Mouse (Mus musculus) erythroid progenitor cell, adult 5-6 weeks (primary cell): ENCODE data around the gene Gpbp1. TPM values are rescaled to one million over a fixed set of nuclear protein-coding genes. Genes with fewer than 3 reads are reported as not detected.

Experiments used
- ATAC-seq: replicated peaks from 2 replicates; pipeline ENCODE4 v1.8.0; 2016; ENCODE audit warnings: moderate number of reproducible peaks, mild to moderate bottlenecking, moderate TSS enrichment, inconsistent platforms; ENCODE audit not compliant: poor library complexity, low FRiP score, severe bottlenecking
- total RNA-seq, 2 experiments: library from RNA; stranded (forward) in 1 of 2; stranded (reverse) in 1 of 2; fragments of 150-400 nt in 1 of 2; fragments of 186-747, 209-891 nt in 1 of 2; gene quantifications; 2 replicates each; pipeline versions ENCODE4 v1.2.3 to v1.2.4; 2015 to 2017; ENCODE audit warnings: low replicate concordance in 2 of 2

Gene Gpbp1
- total RNA-seq (2015; ENCODE audit: low replicate concordance) (108 and 133 TPM in 2 replicates), total RNA-seq (2017; ENCODE audit: low replicate concordance) (164 and 201 TPM in 2 replicates)

DNA sequence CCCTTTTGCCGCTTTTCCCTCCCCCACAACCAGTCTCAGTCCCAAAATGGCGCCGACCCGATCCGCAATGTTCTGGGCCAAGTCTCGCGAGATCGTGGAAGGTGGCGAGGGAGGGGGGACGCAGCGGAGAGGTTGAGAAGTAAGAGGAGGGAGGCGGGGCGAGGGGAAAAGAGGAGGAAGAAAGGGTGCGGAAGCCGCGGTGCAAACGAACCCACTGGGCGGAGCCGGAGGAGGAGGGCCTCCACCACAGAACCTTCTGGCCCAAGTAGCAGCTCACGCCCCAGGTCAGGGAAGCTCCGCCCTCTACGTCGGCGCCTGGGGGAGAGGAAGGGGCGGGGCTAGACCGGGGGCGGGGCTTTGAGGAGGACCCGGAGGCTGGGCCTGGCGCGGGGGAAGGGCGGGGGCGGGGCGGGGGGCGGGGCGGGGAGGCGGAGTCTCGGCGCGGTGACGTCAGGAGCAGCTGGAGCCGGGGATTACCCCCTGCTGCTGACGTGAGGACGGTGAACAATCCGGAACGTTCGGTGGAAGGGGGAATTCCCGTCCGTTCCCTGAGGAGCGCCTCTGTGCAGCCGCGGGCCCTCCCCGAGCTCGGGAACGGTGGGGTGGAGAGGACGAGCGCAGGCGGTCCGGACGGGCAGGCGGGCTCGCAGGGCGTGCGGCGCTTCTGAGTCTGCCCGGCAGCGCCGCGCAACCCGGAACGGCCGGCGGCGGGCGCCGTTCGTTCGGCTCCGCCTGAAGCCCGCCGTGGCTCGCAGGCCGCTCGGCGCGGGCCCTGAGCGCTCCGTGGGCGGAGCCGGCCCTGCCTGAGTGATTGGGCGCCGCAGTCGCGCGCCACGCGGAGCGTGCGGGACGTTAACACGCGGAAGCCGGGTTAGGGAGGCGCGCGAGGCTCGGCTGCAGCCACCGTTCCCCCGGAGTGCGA, at the start of gene Gpbp1:
TSS of gene Gpbp1 (minus strand) at position 310 of the 922 bp plus-strand sequence.
- ATAC-seq = peak; percentile 93

DNA sequence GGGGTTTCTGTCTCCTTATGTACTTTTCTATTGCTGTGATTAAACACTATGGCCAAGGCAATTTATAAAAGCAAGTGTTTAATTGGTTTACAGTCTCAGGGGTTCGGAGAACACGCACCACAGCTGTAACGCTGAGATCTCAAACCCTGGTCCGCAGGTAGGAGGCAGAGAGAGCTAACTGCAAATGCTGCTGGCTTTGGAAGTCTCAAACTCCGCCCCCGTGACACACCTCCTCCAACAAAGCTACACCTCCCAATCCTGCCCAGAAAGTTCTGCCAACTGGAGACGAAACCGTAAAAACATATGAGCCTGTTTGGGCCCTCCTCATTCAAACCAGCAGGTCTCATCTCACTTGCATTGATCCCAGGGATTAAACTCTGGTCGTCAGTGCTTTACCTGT, 47.8 kb upstream of the Gpbp1 start:
- no peak for ATAC-seq

DNA sequence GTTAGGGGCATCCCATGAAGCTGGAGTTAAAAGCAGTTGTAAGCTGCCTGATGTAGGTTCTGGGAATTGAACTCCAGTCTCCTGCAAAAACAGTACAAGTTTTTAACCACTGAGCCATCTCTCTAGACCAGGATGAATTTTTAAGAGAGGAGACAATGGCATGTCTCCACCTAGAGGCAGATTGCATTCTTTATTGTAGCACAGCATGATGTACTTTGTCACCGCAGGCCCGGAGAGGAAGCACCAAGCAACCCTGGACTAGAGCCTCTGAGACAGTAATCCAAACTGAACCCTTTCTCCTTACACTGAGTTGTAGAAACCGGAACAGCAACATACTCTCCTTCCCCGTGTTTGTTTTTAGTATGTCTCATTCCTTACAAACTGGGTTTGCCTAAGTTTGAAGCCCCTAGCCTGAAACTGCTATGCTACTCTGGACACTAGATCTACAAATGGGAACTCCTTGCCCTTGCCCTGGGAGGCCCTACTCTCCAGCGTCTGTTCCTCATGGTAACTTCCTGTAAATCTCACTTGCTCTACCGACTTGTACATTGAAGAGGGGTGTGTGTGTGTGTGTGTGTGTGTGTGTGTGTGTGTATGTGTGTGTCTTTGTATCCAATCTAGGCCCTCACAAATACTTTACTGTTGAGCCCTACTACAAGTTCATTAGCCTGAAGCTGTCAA, 46.4 kb upstream of the Gpbp1 start:
- no peak for ATAC-seq

DNA sequence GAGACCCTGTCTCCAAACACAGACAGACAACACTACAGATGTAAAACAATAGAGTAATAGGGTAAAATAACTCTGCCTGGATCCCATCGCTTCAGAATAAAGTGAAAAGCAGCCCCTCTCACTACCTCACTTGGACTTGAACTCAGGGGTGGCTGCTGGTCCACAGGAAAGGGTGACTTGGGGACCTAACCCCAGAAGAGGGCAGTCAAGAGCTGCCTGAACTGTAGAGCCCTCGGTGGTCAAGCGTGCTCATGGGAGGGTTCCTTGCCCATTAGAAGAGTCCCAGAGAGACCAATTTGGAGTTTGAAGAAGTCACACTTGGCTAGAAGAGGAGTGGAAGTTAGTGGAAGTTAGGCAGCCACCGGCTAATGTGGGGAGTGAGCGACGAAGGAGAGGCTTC, 44.2 kb upstream of the Gpbp1 start:
- ATAC-seq = peak; percentile 78

DNA sequence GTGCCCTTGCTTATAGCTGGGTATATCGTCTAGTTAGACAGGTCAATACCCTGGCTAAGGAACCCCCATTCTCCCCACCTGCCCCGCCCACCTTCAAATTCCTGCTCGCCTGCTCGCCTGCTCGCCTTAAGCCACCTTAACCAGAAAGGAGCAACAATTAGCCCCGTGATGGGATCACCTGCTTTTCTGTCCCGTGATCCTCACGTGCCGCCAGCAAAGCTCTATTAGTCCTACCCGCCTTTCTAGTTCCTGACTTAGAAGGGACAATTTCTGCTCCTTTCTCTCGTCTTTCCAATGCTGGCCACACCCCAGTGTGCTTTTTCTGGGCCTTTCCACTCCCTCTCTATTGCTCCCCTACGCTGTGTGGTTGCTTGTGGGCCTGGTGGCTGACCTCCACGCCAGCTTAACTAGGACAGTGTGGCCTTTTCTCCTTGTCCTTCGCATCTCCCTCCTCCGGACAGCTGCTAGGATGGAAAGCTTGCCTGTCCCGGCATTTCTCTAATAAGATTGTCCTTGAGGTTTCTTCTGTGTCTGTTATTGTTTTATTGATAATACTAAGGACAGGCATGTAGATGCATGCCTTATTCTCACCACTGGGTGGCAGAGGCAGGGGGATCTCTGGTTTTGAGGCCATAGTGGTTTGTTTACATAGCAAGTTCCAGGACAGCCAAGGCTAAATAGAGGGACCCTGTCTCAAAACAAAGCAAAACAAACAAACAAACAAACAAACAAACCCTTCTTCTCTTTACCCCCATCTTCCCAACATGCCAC, 42.5 kb upstream of the Gpbp1 start:
- ATAC-seq = peak; percentile 78

DNA sequence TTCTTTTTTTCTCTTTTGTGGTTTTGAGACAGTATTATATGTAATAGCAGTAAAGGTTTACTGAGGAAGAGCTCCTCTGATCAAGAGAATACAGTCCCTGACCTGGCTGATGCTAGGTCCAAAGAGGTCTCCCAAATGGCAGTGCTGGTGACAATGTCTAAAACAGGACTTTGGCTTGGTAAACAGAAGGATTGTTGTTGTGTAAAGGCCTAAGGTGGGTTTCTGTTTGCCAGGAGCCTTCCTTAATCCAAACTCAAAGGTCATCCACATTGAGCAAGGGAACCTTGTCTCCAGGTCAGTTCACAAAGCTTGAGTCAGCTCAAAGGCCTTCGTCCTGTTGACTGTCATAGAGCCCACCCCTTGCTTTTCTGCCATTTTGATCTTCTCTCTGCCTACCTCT, 41.8 kb upstream of the Gpbp1 start:
- no peak for ATAC-seq

DNA sequence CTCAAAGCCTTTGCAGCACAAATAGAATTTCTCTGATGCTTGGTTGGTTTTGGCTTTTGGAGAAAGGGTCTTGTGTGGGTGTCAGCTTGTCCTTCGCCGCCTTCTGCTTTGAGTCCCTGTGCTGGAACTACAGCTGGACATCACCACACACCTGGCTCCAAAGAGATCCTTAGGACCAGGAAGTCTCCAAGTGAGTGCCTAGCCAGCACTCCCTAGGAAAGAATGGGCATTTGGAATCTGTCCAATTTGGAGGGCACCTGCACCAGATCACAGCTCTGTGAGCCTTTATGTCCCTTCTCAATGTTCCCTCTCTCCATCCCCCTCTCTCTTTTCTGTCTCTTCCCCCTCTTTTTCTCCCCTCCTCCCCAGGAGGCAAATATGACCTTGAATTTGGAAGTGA, 34.4 kb upstream of the Gpbp1 start:
- ATAC-seq = no peak

DNA sequence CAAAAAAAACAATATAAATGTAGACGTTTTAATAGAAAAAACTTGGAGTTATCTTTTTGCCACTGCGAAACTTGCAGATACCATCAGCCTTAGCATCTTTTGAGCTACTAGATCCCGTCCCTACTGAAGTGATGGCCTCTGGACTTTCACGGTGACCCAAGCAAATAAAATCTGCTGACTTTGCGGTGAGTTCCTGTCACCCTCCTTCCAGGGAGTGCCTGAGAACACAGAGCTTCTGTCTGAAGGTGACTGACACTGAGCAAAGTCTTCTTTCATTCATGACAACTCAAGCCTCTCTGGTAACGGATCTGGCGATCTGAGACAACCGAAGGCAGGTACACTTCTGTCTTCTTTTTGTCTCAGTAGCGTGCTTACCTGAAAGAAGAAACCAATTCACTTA, 32.4 kb upstream of the Gpbp1 start:
- no peak for ATAC-seq

DNA sequence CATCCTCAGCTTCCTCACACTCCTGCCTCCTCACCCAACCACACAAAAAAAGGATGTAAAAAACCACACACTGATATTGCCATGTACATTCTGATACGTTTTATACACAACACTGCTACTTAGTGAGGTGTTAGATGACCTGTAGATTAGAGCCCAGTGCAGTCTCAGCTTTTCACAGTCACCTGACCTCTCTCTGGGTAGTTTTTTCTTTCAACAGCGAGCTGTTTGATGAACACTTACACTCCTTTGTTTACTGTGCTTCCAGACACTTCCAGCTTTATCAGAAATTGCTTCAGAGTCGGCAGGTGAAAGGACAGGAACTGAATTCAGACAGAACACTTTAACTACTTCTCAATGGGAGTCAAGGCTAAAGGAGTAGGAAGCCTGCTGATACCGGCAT, 30.5 kb upstream of the Gpbp1 start:
- no peak for ATAC-seq

DNA sequence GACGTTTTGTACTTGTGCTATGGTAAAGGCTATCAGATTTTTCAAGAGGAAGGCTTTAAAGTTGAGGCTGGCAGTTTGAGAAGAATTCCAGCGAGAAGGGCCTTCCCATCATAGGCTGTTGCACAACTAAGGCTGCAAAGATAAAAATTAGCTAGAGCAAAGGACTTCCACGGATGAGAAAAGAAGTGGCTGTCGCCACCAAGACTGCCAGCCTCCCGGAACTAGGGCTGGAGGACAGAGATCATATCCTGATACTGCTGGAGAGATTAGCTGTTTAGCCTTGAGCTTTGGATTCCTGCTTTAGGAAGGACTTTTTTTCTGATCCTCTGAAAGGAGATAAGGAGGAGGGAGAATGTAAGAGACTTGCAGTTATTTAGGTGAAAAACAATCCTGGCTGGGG, 28.4 kb upstream of the Gpbp1 start:
- ATAC-seq = no peak

DNA sequence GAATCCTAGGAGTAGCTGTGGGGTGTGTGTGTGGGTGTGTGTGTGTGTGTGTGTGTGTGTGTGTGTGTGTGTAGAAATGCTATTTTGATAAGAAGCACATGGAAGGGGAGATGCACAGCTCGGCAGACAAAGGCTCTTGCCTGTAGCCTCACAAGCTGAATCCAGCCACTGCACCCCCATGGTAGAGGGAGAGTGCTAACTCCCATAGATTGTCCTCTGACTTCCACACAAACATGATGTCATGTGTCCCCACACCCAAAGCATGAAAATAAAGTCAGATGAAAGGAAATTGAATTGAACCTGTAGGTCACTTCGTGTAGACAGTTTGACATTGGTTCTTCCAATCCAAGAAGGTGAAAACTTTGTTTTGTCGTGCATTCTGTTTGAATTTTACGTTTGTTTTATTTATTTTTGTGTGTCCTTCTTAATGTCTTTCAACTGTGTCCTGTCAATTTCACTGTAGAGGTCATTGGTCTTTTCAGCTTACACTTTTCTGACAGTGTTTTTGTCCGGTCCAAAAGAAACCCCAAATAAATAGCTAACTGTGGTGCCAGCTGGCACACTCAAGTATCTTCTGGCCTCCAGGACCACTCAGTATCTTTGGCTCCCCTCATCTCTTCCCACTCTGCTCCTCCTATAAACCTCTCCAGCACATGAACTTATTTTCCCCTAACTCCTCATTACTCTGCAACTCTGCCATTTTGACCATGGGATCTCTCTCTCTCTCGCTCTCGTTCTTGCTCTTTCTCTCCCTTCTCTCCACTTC, 26.7 kb upstream of the Gpbp1 start:
- ATAC-seq = no peak

DNA sequence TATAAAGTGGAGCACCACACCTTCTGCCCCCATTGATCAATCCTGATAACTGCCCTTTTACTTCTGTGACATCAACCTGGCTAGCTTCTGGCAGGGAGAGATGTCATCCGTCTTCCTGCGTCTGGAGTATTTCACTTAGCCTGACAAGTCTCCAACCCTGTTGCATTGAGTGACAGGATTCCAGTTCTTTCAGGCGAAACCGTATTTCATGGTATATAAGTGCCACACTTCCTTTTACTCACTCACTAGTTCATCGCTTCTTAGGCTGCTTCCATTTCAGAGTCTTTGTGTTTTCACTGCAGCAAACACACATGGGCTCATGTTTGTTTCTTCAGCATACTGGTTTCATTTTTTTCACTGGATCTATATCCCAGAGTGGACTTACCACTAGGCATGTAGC, 19.5 kb upstream of the Gpbp1 start:
- no peak for ATAC-seq

DNA sequence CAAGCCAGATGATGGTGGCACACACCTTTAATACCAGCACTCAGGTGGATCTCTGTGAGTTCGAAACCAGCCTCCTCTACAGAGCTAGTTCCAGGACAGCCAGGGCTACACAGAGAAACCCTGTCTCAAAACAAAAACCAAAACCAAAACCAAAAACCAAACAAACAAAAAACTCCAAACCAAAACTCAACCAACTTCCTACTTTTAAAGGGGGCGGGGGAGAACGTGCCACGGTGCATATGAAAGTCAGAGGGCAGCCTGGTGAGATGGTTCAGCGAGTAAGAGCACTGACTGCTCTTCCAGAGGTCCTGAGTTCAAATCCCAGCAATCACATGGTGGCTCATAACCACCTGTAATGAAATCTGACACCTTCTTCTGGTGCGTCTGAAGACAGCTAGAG, 18.7 kb upstream of the Gpbp1 start:
- ATAC-seq = no peak

DNA sequence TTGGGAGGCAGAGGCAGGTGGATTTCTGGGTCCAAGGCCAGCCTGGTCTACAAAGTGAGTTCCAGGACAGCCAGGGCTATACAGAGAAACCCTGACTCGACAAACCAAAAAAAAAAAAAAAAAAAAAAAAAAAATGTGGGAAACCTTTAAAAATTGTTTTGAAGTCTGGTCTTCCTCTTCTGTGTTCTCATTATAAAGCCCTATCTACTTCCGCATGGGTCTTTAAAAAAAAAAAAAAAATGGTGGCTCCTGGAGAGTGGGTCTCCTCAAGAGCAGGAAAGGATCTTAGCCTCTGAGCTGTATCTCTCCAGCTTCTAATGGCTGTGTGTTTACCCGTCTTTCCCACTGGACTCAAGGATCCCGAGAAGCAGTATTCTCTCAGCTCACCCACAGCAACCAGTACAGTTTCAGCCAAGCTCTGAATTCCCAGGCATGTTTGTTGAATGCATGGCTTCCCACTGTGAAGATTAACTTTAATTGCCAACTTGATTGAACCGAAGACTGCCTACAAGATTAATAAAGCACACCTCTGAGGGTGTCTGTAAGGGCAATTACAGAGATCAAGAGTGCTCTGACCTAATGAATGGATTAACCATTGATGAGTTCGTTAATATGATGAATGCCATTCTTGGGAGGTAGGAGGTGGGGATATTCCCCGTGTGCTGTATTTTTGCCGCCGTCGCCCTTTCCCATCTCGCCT, 4.6 kb upstream of the Gpbp1 start:
- ATAC-seq = no peak

DNA sequence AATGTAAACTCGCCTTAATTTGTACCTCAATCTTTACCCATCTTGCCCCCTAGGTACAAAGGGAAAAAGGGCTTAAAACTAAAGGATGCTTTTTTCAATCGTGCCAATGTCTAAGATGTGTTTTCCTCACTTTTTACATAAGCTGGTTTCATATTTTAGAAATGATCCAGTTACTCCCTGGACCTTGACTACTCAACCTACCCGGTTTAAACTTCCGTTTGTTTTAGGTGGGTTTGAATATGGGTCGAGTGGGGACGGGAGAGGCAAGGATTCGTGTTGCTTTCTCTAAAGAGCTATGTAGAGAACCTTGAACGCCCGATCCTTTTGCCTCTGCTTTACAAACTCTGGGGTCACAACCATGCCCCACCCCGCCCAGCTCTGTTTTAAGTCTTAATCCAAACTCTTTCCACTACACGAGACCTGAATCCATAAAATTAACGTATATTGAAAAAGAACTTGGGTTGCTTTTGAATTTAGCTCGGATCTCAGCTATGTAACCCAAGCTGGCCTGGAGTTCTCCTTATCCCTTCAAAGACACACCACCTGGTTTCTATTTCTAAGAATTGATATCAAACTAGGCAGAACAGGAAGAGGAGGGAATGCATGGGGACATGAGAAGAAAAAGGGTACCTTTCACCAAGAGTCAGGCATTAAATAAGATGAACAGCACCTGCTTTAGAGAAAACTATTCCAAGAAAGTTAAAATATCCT, 1.3 kb upstream of the Gpbp1 start:
- no peak for ATAC-seq

DNA sequence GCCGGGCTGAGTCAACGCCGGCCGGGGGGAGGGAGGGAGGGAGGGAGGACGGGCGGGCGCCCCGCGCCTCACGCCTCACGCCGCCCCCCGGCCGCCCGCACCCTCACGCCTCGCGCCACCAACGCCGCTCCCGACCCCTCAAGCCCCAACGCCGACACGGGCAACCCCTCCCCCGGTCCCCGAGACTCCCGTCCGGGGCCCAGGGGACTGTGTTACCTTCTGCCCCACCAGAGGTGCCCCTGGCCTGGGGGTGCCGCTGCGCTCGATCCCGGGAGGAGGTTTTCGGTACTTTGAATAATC, 459 bp downstream of the Gpbp1 start:
- ATAC-seq = peak; percentile 12

DNA sequence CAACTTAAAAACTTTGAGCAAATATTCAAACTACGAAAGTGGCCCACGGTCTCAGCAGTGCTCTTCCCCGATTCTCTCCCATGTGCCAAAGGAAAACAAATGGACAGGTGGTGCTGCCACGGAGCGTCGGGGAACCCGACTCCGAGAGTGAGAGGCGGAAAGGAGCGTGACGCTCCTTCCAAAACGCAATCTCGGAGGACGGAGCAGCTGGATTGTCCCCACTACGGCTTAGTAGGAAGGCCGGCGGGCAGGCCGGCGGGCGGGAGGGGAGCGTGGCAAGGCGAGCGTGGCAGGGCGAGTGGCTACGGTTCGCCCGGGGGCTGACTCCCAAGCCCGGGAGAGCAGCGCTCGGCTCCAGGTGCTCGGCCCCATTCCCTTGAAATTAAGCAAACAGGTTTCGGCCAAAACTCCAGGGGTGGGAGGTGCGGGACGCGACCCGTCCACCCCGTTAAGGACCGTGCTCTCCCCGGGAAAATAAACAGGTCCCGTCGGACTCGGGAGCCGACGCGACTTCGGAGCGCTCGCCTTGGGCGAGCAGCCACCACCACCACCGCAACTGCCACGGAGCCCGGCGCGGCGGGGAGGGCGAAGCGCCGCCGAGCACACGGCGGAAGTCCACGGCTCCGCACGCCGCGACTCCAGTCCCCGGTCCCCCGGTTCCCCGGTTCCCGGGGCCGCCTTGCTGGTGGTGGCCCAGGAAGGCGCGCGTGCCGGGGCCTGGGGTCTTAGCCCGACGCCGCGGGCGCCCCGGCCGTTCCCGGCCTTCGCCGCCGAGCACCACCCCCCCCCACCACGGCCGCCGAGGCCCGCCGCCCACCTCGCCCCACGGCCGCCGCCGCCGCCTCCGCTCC, 1.0 kb downstream of the Gpbp1 start:
- peak; percentile 9; the same call in 1 of the 2 replicates for ATAC-seq

DNA sequence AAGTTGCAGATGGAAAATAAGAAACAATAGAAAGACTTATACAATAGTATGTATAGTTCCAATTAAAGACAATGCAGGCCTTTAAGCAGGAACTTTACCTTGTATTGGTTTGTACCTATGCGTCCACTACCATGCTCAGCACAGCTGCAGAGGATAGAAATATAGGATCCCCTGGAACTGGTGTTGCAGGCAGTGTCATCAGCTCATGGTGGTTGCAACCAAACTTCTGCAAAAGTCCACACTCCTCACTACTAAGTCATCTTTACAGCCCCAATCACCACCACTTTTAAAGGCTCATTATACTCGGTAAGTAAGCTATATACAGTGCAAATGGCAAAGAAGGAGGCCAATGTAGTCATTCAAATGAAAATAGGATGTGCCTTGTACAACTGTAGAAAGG, 12.2 kb downstream of the Gpbp1 start:
- no peak for ATAC-seq
